Mouse (Mus musculus): ENCODE measurements around the gene Arnt2. TPM values are rescaled to one million over a fixed set of nuclear protein-coding genes. Genes with fewer than 3 reads are reported as not detected.

Gene Arnt2
- polyA plus RNA-seq, 1 experiment, result 60.9 TPM

DNA sequence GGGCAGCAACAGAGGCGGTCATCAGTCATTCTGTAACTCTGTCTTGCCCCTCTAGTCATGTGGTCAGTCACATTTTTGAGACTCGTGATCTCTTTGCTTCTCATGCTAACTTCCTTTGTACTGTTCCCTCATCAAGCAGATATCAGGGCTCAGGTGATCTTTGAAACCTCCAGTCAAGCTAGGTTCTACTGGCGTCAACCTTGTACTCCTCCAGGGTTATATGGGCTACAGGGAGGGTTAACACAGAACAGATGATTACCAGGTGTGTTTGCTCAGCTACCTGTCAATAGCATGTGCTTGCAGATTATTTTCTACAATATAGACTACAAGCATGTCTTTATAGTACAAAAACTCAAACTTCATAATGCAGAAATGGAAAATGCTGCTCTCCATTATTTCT, 183.1 kb downstream of the Arnt2 start:
- TF ChIP-seq POLR2A (IDR thresholded peaks at IDR 0.05; ENCODE audit: borderline replicate concordance, insufficient read depth, low read length) (no peak), CTCF (IDR thresholded peaks at IDR 0.05; ENCODE audit: borderline replicate concordance, insufficient read depth, low read depth, low read length) (no peak)
- Histone ChIP-seq H3K27me3 (ENCODE audit: control insufficient read depth, insufficient read depth, low read length) (no peaks in the 10 kb centered on the region), H3K4me1 (ENCODE audit: control insufficient read depth, insufficient read depth, low read length) (no peaks in the 10 kb centered on the region), H3K27ac (ENCODE audit: insufficient read depth, low read length) (no peak overlapping the region), H3K4me3 (replicated peaks; ENCODE audit: insufficient read depth, low read depth, low read length) (no peak overlapping the region)
- 89% methylated on average over 3 of the region's 3 CpGs for WGBS
- no peak for DNase-seq

DNA sequence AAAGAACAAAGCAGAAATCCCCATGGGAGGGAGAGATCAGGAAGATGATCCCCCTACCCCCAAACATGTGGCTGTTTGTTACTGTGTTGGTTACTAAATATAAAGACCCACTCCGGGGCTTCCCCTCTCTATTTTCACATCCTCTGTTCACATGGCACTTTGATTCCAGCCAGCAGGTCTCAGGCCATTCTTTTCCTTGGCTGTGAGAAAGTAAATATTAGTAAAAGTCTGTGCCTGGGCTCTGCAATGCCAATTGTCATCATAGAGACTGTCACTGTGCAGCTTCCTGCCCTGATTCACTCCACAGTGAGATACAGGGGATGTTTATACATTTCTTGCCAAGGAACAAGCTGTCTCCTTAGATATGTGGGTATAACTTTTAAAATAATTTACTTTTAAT, 197.9 kb downstream of the Arnt2 start:
- 59% methylated on average over 1 of the region's 1 CpGs for WGBS
- no peak for DNase-seq
- no peak overlapping the region for H3K27ac ChIP-seq (ENCODE audit: insufficient read depth, low read length)
- no peak for TF ChIP-seq CTCF (IDR thresholded peaks at IDR 0.05; ENCODE audit: borderline replicate concordance, insufficient read depth, low read depth, low read length)
- no peak for TF ChIP-seq POLR2A (IDR thresholded peaks at IDR 0.05; ENCODE audit: borderline replicate concordance, insufficient read depth, low read length)
- no peak overlapping the region for H3K4me3 ChIP-seq (replicated peaks; ENCODE audit: insufficient read depth, low read depth, low read length)
- no peaks in the 10 kb centered on the region; the same call in 1 of the 2 replicates for H3K27me3 ChIP-seq (ENCODE audit: control insufficient read depth, insufficient read depth, low read length)
- no peaks in the 10 kb centered on the region for H3K4me1 ChIP-seq (ENCODE audit: control insufficient read depth, insufficient read depth, low read length)

DNA sequence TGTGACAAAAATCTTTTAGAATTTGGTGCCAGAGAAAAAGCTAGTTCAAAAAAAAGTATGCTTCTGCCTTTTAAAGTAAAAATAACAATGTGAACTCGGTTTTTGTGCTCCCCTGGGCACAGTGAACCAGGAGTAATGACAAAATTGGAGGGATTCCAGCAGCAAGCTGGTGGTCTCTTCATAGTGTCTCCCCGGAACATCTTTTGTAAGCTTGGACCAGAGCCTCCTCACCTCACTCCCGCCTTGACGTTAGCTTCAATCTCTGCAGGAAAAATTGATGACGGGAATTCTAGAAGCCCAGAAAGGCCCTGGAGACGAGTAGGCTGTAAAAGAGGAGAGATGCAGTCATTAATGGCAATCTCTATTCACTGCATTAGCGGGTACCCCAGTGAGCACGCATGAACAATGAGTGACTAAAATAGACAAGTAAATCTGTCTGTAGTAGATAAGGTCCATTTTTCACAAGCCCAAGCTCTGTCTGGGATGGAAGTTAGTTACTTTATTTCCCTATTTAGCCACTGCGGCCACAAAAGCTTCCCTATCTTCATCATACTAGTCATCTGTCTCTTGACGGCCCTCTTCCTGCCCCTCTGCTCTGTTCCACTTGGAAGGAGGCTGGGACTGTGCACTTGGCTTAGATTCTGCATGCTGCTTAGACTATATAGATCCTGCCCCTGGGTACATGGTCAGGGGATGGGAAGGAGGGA, 199.2 kb downstream of the Arnt2 start:
- H3K4me1 ChIP-seq (ENCODE audit: control insufficient read depth, insufficient read depth, low read length), result no peaks in the 10 kb centered on the region
- H3K4me3 ChIP-seq (replicated peaks; ENCODE audit: insufficient read depth, low read depth, low read length), result no peak overlapping the region
- H3K27me3 ChIP-seq (ENCODE audit: control insufficient read depth, insufficient read depth, low read length), result no peaks in the 10 kb centered on the region; the same call in 1 of the 2 replicates
- no peak for DNase-seq
- no peak for TF ChIP-seq CTCF (IDR thresholded peaks at IDR 0.05; ENCODE audit: borderline replicate concordance, insufficient read depth, low read depth, low read length)
- no peak for TF ChIP-seq POLR2A (IDR thresholded peaks at IDR 0.05; ENCODE audit: borderline replicate concordance, insufficient read depth, low read length)
- 36% methylated on average over 10 of the region's 10 CpGs for WGBS
- no peak overlapping the region for H3K27ac ChIP-seq (ENCODE audit: insufficient read depth, low read length)

DNA sequence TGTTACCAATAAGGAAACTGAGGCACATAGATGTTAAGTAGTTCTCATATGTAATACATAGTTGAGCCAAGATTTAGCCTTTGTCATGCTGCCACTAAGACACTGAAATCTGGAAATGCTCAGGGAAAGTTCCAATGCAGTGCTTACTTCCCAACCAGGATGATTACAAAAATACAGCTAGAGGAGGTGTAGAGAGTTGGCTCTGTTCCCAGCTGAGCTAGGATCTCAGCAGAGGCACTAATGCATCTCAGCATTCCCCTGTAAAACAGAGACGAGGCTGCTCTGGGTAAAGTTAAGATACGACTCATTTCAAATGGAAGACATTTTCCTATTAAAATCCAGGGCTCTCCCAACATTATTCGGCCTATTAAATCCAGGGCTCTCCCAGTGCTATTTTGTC, 206.0 kb downstream of the Arnt2 start:
- Histone ChIP-seq H3K27me3 (ENCODE audit: control insufficient read depth, insufficient read depth, low read length) (no peaks in the 10 kb centered on the region), H3K27ac (ENCODE audit: insufficient read depth, low read length) (no peak overlapping the region), H3K4me3 (replicated peaks; ENCODE audit: insufficient read depth, low read depth, low read length) (no peak overlapping the region), H3K4me1 (ENCODE audit: control insufficient read depth, insufficient read depth, low read length) (no peaks in the 10 kb centered on the region)
- no peak for DNase-seq
- 71% methylated on average over 3 of the region's 3 CpGs for WGBS
- TF ChIP-seq POLR2A (IDR thresholded peaks at IDR 0.05; ENCODE audit: borderline replicate concordance, insufficient read depth, low read length), result no peak
- TF ChIP-seq CTCF (IDR thresholded peaks at IDR 0.05; ENCODE audit: borderline replicate concordance, insufficient read depth, low read depth, low read length), result no peak

DNA sequence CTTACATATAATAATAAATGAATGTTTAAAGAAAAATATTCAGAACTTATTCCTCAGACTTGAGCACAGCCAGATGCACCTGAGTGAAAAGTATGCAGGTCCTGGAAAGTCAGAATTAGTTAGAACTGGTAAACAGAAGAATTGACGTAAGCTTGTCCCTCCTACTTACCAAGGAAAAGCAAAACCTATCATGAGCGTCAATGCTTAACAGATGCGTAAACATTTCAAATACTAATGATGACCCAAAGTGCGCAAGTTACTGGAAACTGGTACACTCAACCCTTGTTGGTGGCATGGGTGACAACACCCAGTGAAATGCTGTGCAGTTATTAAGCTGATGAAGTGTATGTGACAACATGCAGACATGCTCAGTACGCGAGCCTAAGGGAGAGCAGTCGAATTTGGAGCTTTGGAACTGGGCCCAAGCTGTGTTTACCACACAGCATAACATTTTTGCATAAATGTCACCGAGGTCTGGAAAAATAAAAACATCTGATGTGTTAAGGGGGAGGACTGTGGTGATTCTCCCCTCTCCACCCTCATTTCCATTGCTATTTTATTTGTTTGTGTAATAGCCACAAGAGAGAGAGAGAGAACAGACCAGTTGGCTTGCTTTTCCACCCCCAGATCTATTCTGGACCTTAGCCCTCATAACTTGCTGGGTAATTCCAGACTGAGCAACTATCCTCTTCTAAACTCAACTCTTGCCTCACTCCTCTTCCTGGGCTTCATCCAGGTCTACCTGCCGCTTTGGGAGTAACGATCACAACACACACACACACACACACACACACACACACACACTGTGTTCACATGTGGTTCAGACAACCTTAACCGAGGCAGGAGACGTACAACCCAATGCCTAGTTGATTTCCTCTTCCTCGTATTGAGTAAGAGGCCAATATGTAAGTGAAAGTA, 208.6 kb downstream of the Arnt2 start:
- WGBS, result 81% methylated on average over 13 of the region's 13 CpGs

DNA sequence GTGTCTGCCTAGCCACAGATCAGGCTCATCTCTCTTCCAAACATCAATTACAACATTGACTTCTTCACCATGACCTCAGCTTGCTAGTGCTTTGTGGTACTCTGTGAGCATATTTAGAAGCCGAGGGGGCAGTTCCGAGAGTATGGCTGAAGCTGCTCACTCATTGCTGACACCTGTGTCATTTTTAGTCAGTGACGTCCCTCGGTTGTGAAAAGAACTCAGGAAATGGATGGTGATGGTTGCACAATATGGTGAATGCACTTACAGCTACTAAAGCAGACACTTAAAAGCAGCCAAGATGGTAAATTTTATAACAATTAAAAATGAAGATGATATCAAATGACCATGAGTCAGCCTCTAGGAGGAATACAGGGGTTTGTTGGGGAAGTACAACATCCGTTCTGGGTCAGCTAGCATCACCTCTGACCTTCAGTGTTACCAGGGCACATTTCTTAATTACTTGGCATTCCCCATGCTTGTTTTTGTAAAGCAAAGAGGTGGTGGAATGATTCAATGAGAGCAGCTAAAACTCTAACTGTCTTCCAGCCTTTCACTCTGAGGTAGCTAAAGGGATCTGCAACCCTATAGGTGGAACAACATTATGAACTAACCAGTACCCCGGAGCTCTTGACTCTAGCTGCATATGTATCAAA, 212.6 kb downstream of the Arnt2 start:
- WGBS, result 92% methylated on average over 6 of the region's 6 CpGs
- H3K4me1 ChIP-seq (ENCODE audit: control insufficient read depth, insufficient read depth, low read length), result no peaks in the 10 kb centered on the region
- H3K27me3 ChIP-seq (ENCODE audit: control insufficient read depth, insufficient read depth, low read length), result no peaks in the 10 kb centered on the region
- no peak for DNase-seq
- TF ChIP-seq CTCF (IDR thresholded peaks at IDR 0.05; ENCODE audit: borderline replicate concordance, insufficient read depth, low read depth, low read length) (no peak), POLR2A (IDR thresholded peaks at IDR 0.05; ENCODE audit: borderline replicate concordance, insufficient read depth, low read length) (no peak)
- no peak overlapping the region for H3K4me3 ChIP-seq (replicated peaks; ENCODE audit: insufficient read depth, low read depth, low read length)
- H3K27ac ChIP-seq (ENCODE audit: insufficient read depth, low read length), result no peak overlapping the region

More for the DNA sequence above, 208.6 kb downstream of the Arnt2 start:
- TF ChIP-seq POLR2A (IDR thresholded peaks at IDR 0.05; ENCODE audit: borderline replicate concordance, insufficient read depth, low read length) (no peak), CTCF (IDR thresholded peaks at IDR 0.05; ENCODE audit: borderline replicate concordance, insufficient read depth, low read depth, low read length) (no peak)
- H3K4me1 ChIP-seq (ENCODE audit: control insufficient read depth, insufficient read depth, low read length), result no peaks in the 10 kb centered on the region
- H3K27me3 ChIP-seq (ENCODE audit: control insufficient read depth, insufficient read depth, low read length), result no peaks in the 10 kb centered on the region
- no peak for DNase-seq
- no peak overlapping the region for H3K4me3 ChIP-seq (replicated peaks; ENCODE audit: insufficient read depth, low read depth, low read length)
- no peak overlapping the region for H3K27ac ChIP-seq (ENCODE audit: insufficient read depth, low read length)

Other genes with a start within 250 kb of the Arnt2 start
- 12.5 and 13.6 TPM in 2 replicates for gene Gm2115, start 118.8 kb upstream of the Arnt2 start, polyA plus RNA-seq (2012; rRNA removed)
- gene Fah, start 196.5 kb upstream of the Arnt2 start, polyA plus RNA-seq (2012; rRNA removed), result 52.7 and 53.9 TPM in 2 replicates